Mouse (Mus musculus) hindbrain, embryonic 12.5 days (tissue): ENCODE data around the gene Gpr108. TPM values are rescaled to one million over a fixed set of nuclear protein-coding genes. Genes with fewer than 3 reads are reported as not detected.
A peak's percentile ranks its signal among the peaks of the same experiment; 100 is the strongest.

Source experiments
- ATAC-seq: fragments of 200-750 bp; cut with Nextera tagmentation; 2 replicates; pipeline ENCODE4 v1.8.0; 2017; ENCODE audit warnings: moderate TSS enrichment; ENCODE audit not compliant: low FRiP score
- H3K27ac ChIP-seq: fragments of 300-500 bp; sonication (generic); 2 replicates; pipeline ENCODE4 v1.5.1; 2016; ENCODE audit warnings: mild to moderate bottlenecking
- H3K27me3 ChIP-seq: fragments of 300-500 bp; sonication (generic); 2 replicates; pipeline ENCODE4 v1.6.1; 2016; ENCODE audit warnings: mild to moderate bottlenecking
- H3K36me3 ChIP-seq: fragments of 300-500 bp; sonication (generic); 2 replicates; pipeline ENCODE4 v1.6.1; 2016; ENCODE audit warnings: mild to moderate bottlenecking
- H3K4me1 ChIP-seq: fragments of 300-500 bp; sonication (generic); 2 replicates; pipeline ENCODE4 v1.6.1; 2016
- H3K4me2 ChIP-seq: fragments of 300-500 bp; sonication (generic); replicated peaks from 2 replicates; pipeline ENCODE4 v1.6.1; 2016; ENCODE audit warnings: mild to moderate bottlenecking
- H3K4me3 ChIP-seq: fragments of 300-500 bp; sonication (generic); 2 replicates; pipeline ENCODE4 v1.5.1; 2016; ENCODE audit warnings: mild to moderate bottlenecking
- H3K9ac ChIP-seq: fragments of 300-500 bp; sonication (generic); 2 replicates; pipeline ENCODE4 v1.6.1; 2016; ENCODE audit warnings: mild to moderate bottlenecking, moderate library complexity
- H3K9me3 ChIP-seq: fragments of 300-500 bp; sonication (generic); replicated peaks from 2 replicates; pipeline ENCODE4 v1.6.1; 2016; ENCODE audit warnings: mild to moderate bottlenecking
- WGBS: fragments of 180-500 bp; shearing (Covaris S2); methylation state at CpG from one replicate; pipeline ENCODE4 v1.1.7; 2016; 5-methylcytosine and 5-hydroxymethylcytosine counted together
- polyA plus RNA-seq: library from polyadenylated mRNA; unstranded; fragments of >200 nt; fragmentation: Nextera tagmentation; extraction: Ambion mirVana; gene quantifications from 2 replicates; pipeline ENCODE4 v1.2.1, GENCODE M21; 2016

Gene Gpr108
- polyA plus RNA-seq: 24.7 and 27.1 TPM in 2 replicates

GRCm38 (mm10) chr17:57248201-57248699, at the start of gene Gpr108:
Gene Gpr108, minus strand, starts transcription at chr17:57248446.
- WGBS: under 1% methylated on average over 12 of the region's 12 CpGs
- Histone ChIP-seq H3K9me3 (no peaks in the 10 kb centered on the region), H3K36me3 (peaks cover 11% of the 10 kb centered on the region; the same call in 1 of the 2 replicates), H3K27ac (peak within 1 kb of the TSS; percentile 91), H3K27me3 (no peaks in the 10 kb centered on the region), H3K4me1 (peaks cover 31% of the 10 kb centered on the region), H3K4me3 (peak within 1 kb of the TSS; percentile 54), H3K9ac (peak within 1 kb of the TSS; percentile 73), H3K4me2 (peak within 1 kb of the TSS; percentile 79)
- ATAC-seq: peak; percentile 62

- H3K9ac ChIP-seq: no peak overlapping the region
- H3K27me3 ChIP-seq: no peaks in the 10 kb centered on the region
- no peak overlapping the region for H3K4me3 ChIP-seq
- H3K9me3 ChIP-seq: no peaks in the 10 kb centered on the region
- H3K4me1 ChIP-seq: no peaks in the 10 kb centered on the region
- no peak for ATAC-seq
- no peaks in the 10 kb centered on the region for H3K36me3 ChIP-seq
- 89% methylated on average over 12 of the region's 12 CpGs for WGBS
- H3K27ac ChIP-seq: no peak overlapping the region
- H3K4me2 ChIP-seq: no peak overlapping the region
These were observed 48.8 kb upstream of the Gpr108 start for GRCm38 (mm10) chr17:57297040-57297439.

DNA sequence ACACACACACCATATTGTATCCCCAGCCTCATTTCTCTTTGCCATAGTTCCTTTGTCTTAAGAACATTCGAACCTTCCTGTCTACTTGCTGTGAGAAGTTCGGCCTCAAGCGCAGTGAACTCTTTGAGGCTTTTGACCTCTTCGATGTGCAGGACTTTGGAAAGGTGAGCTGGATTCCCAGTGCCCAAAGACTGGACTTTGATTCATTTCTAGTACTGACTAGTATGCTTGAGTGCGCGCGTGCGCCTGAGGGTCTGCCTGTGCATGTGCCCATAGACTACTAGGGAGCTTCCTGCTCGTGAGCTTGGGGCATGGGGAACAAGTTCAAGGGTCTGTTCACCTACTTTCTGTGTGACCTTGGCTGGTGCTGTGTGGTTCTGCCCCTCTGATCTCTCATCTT, 47.7 kb upstream of the Gpr108 start:
- Histone ChIP-seq H3K27ac (no peak overlapping the region), H3K9me3 (no peaks in the 10 kb centered on the region), H3K27me3 (no peaks in the 10 kb centered on the region), H3K36me3 (no peaks in the 10 kb centered on the region), H3K4me1 (no peaks in the 10 kb centered on the region), H3K4me2 (no peak overlapping the region), H3K9ac (no peak overlapping the region), H3K4me3 (no peak overlapping the region)
- 91% methylated on average over 9 of the region's 9 CpGs for WGBS
- no peak for ATAC-seq

DNA sequence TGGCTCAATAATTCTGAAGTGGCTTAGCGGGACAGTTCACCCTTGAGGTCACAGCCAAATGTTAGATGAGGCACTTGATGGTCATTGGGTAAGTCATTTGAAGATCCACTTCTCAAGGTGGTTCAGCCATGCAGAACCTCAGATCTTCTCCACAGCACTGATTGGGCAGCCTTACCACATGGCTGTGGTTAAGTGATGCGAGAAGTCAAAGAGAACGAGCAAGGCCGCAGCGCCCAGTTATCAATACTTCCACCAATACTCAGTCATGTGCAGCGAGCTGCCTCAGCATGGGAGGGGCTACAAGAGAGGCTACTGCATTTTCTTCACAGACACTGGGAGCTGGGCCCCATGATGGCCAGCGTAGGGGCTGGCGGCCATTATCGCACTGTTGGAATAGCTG, 44.7 kb upstream of the Gpr108 start:
- H3K4me1 ChIP-seq: no peaks in the 10 kb centered on the region
- WGBS: 86% methylated on average over 9 of the region's 9 CpGs
- H3K4me3 ChIP-seq: no peak overlapping the region
- no peak overlapping the region for H3K27ac ChIP-seq
- H3K9me3 ChIP-seq: no peaks in the 10 kb centered on the region
- H3K9ac ChIP-seq: no peak overlapping the region
- no peak overlapping the region for H3K4me2 ChIP-seq
- ATAC-seq: no peak
- H3K27me3 ChIP-seq: no peaks in the 10 kb centered on the region
- no peaks in the 10 kb centered on the region for H3K36me3 ChIP-seq

DNA sequence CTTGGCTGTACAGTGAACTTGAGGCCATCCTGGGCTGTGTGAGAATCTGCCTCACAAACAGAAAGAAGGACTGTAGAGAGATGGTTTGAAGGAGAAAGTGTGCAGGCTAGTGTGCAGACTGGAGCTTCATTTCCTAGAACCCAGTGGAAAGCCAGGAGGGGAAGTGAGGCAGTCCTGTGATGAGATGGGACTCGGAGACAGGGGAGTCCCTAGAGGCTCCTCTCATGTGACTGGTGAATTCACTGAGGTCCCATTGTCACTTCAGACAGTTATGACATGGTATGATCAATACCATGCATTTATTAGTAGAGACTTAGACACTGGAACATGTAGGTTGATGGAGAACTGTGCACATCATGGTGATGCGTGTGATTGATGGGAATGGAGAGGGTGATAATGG, 44.1 kb upstream of the Gpr108 start:
- Histone ChIP-seq H3K36me3 (no peaks in the 10 kb centered on the region), H3K9ac (no peak overlapping the region), H3K9me3 (no peaks in the 10 kb centered on the region), H3K4me2 (no peak overlapping the region), H3K4me3 (no peak overlapping the region), H3K4me1 (no peaks in the 10 kb centered on the region), H3K27me3 (no peaks in the 10 kb centered on the region), H3K27ac (no peak overlapping the region)
- 84% methylated on average over 2 of the region's 2 CpGs for WGBS
- no peak for ATAC-seq

GRCm38 (mm10) chr17:57290671-57291055, 42.4 kb upstream of the Gpr108 start:
- Histone ChIP-seq H3K9me3 (no peaks in the 10 kb centered on the region), H3K4me3 (no peak overlapping the region), H3K9ac (no peak overlapping the region), H3K4me1 (no peaks in the 10 kb centered on the region), H3K4me2 (no peak overlapping the region), H3K27me3 (no peaks in the 10 kb centered on the region), H3K36me3 (no peaks in the 10 kb centered on the region), H3K27ac (no peak overlapping the region)
- ATAC-seq: no peak
- WGBS: 89% methylated on average over 7 of the region's 7 CpGs

GRCm38 (mm10) chr17:57290001-57290670, 41.9 kb upstream of the Gpr108 start:
- H3K4me3 ChIP-seq: no peak overlapping the region
- H3K36me3 ChIP-seq: no peaks in the 10 kb centered on the region
- 88% methylated on average over 9 of the region's 9 CpGs for WGBS
- no peak overlapping the region for H3K9ac ChIP-seq
- no peaks in the 10 kb centered on the region for H3K9me3 ChIP-seq
- no peaks in the 10 kb centered on the region for H3K4me1 ChIP-seq
- no peak overlapping the region for H3K4me2 ChIP-seq
- ATAC-seq: no peak
- H3K27me3 ChIP-seq: no peaks in the 10 kb centered on the region
- no peak overlapping the region for H3K27ac ChIP-seq

DNA sequence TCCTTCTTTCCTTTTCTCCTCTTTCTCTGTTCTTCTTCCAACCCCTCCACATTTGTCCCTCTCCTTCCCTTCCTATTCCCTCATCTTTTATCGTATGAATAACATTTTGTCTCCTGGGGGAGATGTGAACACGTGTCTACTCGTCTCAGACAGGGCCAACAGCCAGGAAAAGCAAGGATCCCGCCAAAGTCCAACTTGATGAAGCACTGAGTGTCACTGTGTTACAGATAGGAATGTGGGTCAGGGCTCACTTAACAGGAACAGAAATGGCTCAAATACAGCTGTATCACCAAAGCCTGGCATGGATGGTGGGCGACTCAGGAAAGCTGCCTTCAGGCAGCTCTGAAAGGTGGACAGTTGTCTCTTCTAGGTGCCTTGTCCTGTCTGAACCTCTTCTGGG, 41.0 kb upstream of the Gpr108 start:
- Histone ChIP-seq H3K27ac (no peak overlapping the region), H3K9ac (no peak overlapping the region), H3K4me3 (no peak overlapping the region), H3K4me1 (no peaks in the 10 kb centered on the region), H3K4me2 (no peak overlapping the region), H3K27me3 (no peaks in the 10 kb centered on the region), H3K36me3 (no peaks in the 10 kb centered on the region), H3K9me3 (no peaks in the 10 kb centered on the region)
- ATAC-seq: no peak
- WGBS: 86% methylated on average over 5 of the region's 5 CpGs

GRCm38 (mm10) chr17:57286718-57287355, 38.6 kb upstream of the Gpr108 start:
- H3K9me3 ChIP-seq: no peaks in the 10 kb centered on the region
- no peak overlapping the region for H3K4me3 ChIP-seq
- H3K36me3 ChIP-seq: no peaks in the 10 kb centered on the region
- WGBS: 87% methylated on average over 8 of the region's 8 CpGs
- H3K27me3 ChIP-seq: no peaks in the 10 kb centered on the region
- no peak for ATAC-seq
- H3K4me2 ChIP-seq: no peak overlapping the region
- H3K27ac ChIP-seq: no peak overlapping the region
- no peaks in the 10 kb centered on the region for H3K4me1 ChIP-seq
- H3K9ac ChIP-seq: no peak overlapping the region

DNA sequence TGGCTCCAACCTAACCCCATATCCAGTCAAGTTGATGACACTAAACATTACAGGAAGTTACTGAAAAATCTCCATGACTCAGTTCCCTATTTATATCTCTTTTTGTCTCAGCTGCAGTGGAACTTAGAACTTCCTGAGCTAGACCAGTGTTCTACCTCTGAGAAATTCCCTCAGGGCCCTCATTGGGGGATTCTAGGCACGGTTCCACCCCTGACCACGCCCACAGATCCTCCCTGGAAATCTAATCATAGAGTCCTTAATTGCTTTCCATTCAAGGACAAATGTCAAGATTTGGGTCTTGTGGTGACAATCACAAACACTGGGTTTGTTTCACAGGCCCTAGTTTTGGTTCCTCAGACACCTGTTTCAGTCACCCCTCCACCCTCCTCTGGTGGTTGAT, 36.8 kb upstream of the Gpr108 start:
- WGBS: 73% methylated on average over 2 of the region's 2 CpGs
- H3K4me1 ChIP-seq: no peaks in the 10 kb centered on the region
- H3K9me3 ChIP-seq: no peaks in the 10 kb centered on the region
- no peak overlapping the region for H3K9ac ChIP-seq
- no peaks in the 10 kb centered on the region for H3K36me3 ChIP-seq
- ATAC-seq: no peak
- H3K27ac ChIP-seq: no peak overlapping the region
- no peaks in the 10 kb centered on the region for H3K27me3 ChIP-seq
- no peak overlapping the region for H3K4me3 ChIP-seq
- no peak overlapping the region for H3K4me2 ChIP-seq

- H3K27me3 ChIP-seq: 0 out of 2 replicates have a peak, but pooled peaks cover 10% of the 10 kb centered on the region
- 72% methylated on average over 5 of the region's 5 CpGs for WGBS
- no peak overlapping the region for H3K9ac ChIP-seq
- H3K9me3 ChIP-seq: no peaks in the 10 kb centered on the region
- no peak for ATAC-seq
- H3K36me3 ChIP-seq: no peaks in the 10 kb centered on the region
- H3K4me3 ChIP-seq: no peak overlapping the region
- no peaks in the 10 kb centered on the region for H3K4me1 ChIP-seq
- H3K27ac ChIP-seq: no peak overlapping the region
- no peak overlapping the region for H3K4me2 ChIP-seq
These were observed 35.7 kb upstream of the Gpr108 start for GRCm38 (mm10) chr17:57283906-57284305.

DNA sequence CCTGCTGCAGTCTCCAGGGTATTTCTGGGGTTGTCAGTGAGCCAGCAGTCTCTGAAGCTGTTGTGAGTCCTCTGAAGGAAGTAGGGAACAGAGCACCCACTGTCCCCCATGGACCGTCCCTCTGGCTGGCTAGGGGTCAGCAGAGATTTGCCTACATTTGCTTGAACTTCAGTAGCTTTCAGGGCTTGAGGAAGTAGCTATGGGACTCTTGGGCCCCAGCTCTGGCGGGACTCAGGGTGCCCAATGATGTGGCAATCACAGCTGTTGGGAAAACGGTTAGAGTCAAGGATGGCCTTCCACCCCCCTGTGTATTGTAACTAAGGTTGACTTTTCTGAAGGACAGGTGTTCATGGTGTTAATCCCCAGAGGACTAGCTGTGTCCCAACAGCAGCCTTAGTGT, 32.2 kb upstream of the Gpr108 start:
- 82% methylated on average over 3 of the region's 3 CpGs for WGBS
- no peak overlapping the region for H3K27ac ChIP-seq
- H3K36me3 ChIP-seq: no peaks in the 10 kb centered on the region
- no peak overlapping the region for H3K4me2 ChIP-seq
- no peak overlapping the region for H3K4me3 ChIP-seq
- peaks cover 27% of the 10 kb centered on the region for H3K27me3 ChIP-seq
- no peak overlapping the region for H3K9ac ChIP-seq
- no peak for ATAC-seq
- peaks cover 9% of the 10 kb centered on the region for H3K4me1 ChIP-seq
- no peaks in the 10 kb centered on the region for H3K9me3 ChIP-seq
